Mouse (Mus musculus) liver, adult 2 months (tissue): ENCODE measurements around the gene Ap3d1.

ENCODE experiments used
- CTCF ChIP-seq: fragments of 200-500 bp; IDR thresholded peaks from 2 replicates; pipeline ENCODE4 v1.5.1; 2011; ENCODE audit warnings: low read depth, low read length, control low read depth
- POLR2A ChIP-seq: fragments of 200-500 bp; IDR thresholded peaks from 2 replicates; pipeline ENCODE4 v1.6.1; 2011; ENCODE audit warnings: low read length, control low read depth; ENCODE audit not compliant: insufficient read depth; ENCODE audit errors: extremely low read depth

DNA sequence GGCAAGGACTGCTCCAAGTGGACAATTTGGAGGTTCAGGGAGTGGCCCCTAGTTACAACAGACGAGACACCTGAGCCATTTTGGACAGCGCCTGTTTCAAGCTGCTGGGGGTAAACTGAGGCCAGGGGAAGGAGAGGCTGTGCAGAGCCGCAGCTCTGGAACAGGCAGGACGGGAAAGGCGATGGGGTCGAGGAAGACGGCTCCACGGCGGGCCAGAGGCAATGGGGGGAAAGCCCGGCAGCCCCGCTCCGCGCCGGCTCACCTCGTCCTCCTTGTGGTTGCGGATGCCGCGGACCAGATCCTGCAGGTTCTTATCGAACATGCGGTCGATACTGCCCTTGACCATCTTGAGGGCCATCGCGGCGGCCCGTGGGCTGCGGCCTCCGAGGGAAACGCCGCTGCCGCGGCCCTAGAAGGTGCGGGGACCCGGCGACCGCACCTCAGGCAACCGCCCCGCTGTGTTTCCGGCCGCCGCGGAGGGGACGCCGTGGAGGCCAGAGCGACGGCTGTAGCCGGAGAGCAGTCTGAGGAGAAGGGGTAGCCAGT, 357 bp downstream of the Ap3d1 start:
- TF ChIP-seq CTCF (no peak), POLR2A (no peak)
